Mouse (Mus musculus): ENCODE data around the gene Sh2d6. TPM values are rescaled to one million over a fixed set of nuclear protein-coding genes. Genes with fewer than 3 reads are reported as not detected.
A peak's percentile ranks its signal among the peaks of the same experiment; 100 is the strongest.
"Not testable (repeated sequence)": the region's sequence is repeated elsewhere in the genome, so short reads cannot be mapped to it uniquely, and the experiment has no call there.

Gene Sh2d6
- total RNA-seq, 2 experiments from 2014 or later, result 0.70 to 0.92 TPM

DNA sequence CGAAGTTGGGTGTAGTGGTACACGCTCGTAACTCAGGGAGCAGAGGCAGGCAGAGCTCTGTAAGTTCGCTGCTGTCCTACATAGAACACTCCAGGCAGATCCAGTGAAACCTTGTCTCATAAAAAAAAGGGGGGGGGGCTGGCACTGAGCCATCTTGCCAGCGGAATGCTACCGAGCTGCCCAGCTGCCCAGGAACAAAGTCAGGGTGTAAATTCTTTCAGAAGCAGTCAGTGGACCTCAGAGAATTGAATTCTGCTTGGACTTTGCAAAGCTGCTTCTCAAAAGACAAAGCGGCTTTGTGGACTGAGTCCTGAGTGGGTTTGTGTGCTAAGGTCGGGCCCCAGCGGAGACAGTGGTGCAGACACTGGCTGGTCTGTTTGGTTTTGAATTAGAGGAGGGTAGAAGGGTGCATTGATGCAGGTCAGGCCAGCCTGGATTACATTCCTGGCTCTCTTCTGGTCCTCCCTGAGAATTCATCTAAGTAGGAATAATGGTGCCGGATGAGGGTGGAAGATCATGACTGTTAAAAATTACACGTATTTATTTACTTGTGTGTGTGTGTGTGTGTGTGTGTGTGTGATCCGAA lies 21.9 kb upstream of the Sh2d6 start:
- no peak for DNase-seq (ENCODE audit: low spot score in 2 of 2)
- intact Hi-C loops (cut with DNase I), result no loop called here

DNA sequence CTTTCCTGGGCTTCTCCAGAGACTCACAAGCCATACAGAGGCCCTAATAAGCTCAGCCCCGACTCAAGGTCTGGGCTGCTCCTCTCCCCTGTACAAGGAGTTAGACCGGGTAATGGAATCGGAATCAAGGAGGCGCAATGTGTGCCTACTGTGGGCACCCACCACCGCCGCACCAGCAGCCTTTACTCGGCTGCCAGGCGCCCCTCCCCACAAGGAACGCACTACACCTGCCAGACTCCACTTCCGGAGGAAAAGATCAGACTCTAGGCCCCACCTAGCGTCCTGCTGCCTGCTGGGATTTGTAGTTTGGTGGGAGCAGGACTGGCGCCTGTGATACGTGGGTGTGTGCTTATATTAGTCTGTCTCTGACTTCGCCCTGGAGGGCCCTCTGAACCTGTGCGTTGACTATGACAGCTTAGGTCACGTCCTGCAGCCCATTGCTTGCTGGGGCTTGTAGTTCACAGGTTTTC lies 17.1 kb upstream of the Sh2d6 start:
- intact Hi-C loops (cut with DNase I), result loop anchor here (5.0 kb wide), 1 partner anchor 176 kb away; no protein-coding TSS in a partner anchor
- peak; percentile 87 to 94 for DNase-seq (ENCODE audit: low spot score in 2 of 2)

GRCm38 (mm10) chr6:72537998-72538500 lies 16.5 kb upstream of the Sh2d6 start:
- no peak for DNase-seq (ENCODE audit: low spot score in 2 of 2)
- intact Hi-C loops (cut with DNase I), result loop anchor here (5.0 kb wide), 1 partner anchor 176 kb away; no protein-coding TSS in a partner anchor

DNA sequence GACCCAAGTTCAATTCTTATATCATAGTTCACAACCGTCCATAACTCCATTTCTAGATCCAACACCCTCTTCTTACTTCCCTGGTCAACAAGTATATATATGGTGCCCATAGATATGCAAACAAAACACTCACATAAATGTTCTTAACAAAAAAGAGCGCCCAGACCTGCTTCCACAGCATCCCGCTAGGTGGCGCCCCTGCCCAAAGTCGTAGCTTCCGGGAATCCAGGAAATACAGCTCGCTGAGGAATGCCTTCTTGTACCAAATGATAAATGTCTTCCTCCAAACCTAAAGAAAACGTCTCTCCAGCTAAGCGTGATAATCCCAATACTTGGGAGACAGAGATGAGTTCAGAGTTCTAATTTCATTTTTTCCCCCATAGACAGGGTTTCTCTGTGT lies 13.7 kb upstream of the Sh2d6 start:
- intact Hi-C loops (cut with DNase I), result loop anchor here (2.0 to 5.0 kb wide), 2 partner anchors 32 to 173 kb away; no protein-coding TSS in a partner anchor
- DNase-seq (ENCODE audit: low spot score in 2 of 2), result peak; percentile 81 to 85

DNA sequence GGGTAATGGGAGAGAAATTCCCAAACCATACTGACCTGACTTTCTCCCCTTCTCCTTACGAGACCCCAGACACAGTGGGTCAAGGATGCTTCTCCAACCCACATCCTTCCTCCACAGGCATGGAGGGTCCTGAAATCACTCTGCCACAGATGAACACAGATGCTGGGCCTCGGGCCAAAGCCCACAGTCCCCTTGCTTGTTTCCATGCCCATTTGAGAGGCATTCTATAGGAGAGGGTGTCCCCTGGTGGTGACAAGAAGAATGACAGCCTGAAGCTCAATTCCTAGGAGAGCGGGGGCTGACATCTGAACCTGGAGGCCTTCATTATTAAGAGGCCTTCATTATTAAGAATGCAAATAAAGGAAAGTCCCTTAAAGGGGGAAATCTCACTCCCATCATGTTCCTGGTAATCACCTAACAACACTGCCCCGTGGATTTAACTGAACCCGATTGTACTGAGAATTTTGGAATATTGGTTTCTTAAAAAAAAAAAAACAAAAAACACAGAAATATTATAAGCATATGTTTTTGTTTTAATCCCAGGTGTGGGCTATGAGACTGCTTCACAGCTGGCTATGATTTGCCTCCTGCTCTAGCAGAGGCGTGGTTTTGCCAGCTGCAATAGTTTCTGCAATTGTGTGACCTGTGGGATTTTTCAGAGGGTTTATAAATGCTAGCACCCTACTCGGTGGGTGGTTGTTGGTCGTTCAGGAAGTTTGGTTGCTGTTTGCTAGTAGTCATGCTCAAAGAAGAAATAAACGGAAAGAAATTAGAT lies 12.7 kb upstream of the Sh2d6 start:
- intact Hi-C loops (cut with DNase I), result loop anchor here (1.0 to 2.0 kb wide), 2 partner anchors 33 to 106 kb away; no protein-coding TSS in a partner anchor

DNA sequence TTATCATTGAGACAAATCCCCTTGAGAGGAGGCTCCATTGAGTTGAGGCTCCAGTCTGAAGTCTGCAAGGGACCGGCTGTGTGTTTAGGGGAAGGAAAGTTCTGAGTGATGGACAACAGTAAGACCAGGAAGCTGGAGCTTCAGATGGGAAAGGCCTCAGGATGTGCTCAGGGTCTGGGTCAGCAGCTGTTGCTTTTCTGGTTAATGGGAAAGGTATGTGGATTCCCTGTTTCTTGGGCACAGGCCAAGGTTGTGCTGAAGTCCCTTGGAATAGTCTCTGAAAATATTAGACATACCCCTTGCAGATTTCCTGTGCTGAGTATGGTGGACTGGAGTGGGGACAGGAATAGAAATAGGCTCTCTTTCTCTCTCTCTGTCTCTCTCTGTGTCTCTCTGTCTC lies 12.0 kb upstream of the Sh2d6 start:
- DNase-seq (ENCODE audit: low spot score in 2 of 2); intact Hi-C loops (cut with DNase I): not testable (repeated sequence)

More for the DNA sequence above, 12.7 kb upstream of the Sh2d6 start:
- peak; percentile 73 to 76 for DNase-seq (ENCODE audit: low spot score in 2 of 2)

DNA sequence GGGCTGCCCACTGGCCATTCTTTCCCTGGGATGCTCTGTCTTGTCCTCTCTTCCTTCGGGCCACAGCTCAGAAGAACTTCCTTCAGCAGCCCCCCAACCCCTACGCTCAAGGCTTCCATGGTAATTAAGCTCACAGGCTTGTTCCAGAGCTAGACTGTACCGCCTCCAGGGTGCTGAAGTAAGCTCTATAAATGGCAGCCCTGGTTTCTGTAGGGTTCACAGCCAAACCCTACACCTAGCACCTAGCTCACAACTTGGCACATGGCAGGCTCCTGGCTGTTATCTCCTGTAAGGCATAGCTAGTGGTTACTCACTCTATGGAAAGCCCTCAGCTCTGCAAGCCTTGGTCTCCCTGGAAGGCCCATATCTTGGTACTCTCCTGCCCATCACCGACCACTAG lies 11.1 kb upstream of the Sh2d6 start:
- peak in 1 of 2 experiments; percentile 49 for DNase-seq (ENCODE audit: low spot score in 2 of 2)
- intact Hi-C loops (cut with DNase I), result no loop called here

DNA sequence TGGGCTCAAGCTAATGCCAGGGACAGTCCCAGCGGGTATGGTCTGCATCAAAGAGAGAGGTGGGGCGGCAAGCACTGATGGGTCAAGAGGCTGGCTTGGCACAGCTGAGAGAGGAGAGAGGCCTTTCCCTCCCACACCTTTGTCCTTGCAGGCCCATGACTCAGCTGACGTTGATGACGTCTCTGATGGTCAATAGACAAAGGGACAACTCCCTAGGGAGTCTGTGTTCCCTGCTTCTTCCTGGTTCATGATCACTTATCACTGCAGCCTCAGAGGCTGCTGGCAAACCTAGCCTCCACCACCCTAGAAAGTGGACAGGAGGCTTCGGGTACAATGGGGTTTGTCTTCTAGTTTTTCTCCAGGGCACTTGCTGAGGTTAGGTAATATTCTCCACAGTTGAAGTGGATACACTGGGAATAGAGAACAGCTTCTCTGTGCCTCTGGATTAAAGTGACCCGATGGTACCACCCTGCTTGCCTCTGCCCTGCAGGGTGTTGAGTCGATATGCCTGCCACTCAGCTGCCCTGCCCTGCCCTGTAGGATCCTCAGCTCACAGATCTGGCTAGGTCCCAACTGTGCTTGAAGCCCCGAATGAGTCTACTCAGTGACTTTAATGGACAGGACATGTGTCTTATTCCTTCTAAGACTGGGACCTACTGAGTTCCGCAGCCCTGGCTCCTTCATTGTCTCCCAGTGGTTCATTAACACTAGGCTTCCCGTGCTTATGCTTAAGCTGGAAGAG lies 7.1 kb upstream of the Sh2d6 start:
- no peak for DNase-seq (ENCODE audit: low spot score in 2 of 2)
- intact Hi-C loops (cut with DNase I), result no loop called here

GRCm38 (mm10) chr6:72527070-72527469 lies 5.6 kb upstream of the Sh2d6 start:
- DNase-seq (ENCODE audit: low spot score in 2 of 2), result no peak
- intact Hi-C loops (cut with DNase I), result no loop called here

DNA sequence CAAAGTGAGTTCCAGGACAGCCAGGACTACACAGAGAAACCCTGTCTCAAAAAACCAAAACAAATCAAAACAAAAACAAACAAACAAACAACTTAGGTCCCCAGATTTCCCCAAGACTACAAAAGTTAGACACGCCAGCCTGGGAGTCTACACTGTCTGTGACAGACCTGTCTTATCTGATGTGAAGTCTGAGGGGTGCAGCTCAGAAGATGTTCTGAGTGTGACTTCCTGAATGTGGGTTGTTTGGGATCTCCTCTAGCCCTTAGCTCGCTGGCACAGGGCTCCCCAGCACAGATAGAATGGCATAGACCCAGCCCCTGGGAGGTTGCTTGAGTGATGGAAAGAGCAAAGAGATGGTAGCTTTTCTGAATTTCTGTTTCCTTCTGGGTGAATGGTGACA lies 2.7 kb upstream of the Sh2d6 start:
- no peak for DNase-seq (ENCODE audit: low spot score in 2 of 2)
- intact Hi-C loops (cut with DNase I), result no loop called here

- DNase-seq (ENCODE audit: low spot score in 2 of 2), result no peak
- intact Hi-C loops (cut with DNase I), result no loop called here
These were observed 1.7 kb upstream of the Sh2d6 start for GRCm38 (mm10) chr6:72523222-72523621.

- intact Hi-C loops (cut with DNase I), result no loop called here
- DNase-seq (ENCODE audit: low spot score in 2 of 2), result no peak
These were observed 781 bp upstream of the Sh2d6 start for GRCm38 (mm10) chr6:72522288-72522687.

- intact Hi-C loops (cut with DNase I), result no loop called here
These were observed 603 bp downstream of the Sh2d6 start for GRCm38 (mm10) chr6:72520904-72521303.

DNA sequence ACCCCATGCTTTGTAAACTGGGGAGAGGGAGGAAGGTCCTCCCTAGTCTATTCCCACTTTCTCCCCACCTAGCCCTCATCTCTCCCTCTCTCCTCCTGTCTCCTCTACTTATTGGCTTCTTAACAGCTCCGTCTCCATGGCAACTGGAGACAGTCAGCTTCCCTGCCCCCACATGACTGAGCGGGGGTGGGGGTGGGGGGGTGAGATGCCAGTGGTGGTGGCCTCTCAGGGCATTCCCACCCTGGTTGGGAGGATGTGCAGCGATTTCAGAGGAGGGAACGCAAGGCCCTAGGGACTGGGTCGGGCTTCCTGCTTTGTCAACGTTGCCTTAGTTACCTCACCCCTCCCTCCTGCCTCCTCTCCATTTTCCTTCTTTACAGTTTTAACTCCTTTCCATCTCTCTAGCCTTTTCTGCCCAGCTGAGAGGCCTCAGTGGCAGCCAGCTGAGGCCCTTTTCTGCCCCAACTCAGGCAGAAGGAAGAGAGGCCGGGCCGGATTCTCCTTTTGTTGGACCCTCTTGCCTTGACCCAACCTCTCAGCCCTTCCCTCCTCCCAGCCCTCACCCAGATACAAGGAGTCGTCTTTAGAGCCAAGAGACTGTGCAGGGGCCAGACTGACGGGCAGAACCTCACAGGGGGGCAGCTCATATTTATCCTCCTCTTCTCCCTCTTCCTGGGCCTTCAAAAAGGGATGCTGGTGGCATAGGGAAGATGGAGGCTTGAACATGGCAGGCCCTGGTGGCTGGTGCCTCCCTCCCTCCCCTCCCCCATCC lies 1.4 kb downstream of the Sh2d6 start:
- DNase-seq (ENCODE audit: low spot score in 2 of 2), result peak; percentile 73 to 83
- intact Hi-C loops (cut with DNase I), result no loop called here

More at GRCm38 (mm10) chr6:72520904-72521303, 603 bp downstream of the Sh2d6 start:
- DNase-seq (ENCODE audit: low spot score in 2 of 2), result no peak

- DNase-seq (ENCODE audit: low spot score in 2 of 2), result no peak
These were observed 2.2 kb downstream of the Sh2d6 start for GRCm38 (mm10) chr6:72519303-72519702.

DNA sequence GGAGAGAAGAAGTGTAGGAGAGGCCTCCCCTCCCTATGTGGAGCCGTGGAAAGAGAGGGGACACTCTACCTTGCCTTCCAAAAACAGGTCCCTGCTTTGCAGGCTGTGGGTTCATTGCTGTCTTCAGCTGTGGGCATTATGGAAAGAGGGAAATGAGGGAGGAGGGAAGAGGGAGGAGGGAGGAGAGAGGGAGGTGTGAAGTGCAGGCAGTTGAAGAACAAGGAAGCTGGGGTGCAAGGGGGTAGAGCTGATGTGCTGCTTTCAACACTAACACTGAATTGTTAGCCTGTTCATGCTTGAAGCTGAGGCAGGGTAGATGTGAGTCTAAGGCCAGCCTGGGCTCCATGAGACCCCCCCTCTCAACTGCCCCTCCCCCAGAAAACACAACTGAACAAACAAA lies 2.7 kb downstream of the Sh2d6 start:
- intact Hi-C loops (cut with DNase I), result no loop called here
- no peak for DNase-seq (ENCODE audit: low spot score in 2 of 2)

More at GRCm38 (mm10) chr6:72519303-72519702, 2.2 kb downstream of the Sh2d6 start:
- intact Hi-C loops (cut with DNase I), result no loop called here

DNA sequence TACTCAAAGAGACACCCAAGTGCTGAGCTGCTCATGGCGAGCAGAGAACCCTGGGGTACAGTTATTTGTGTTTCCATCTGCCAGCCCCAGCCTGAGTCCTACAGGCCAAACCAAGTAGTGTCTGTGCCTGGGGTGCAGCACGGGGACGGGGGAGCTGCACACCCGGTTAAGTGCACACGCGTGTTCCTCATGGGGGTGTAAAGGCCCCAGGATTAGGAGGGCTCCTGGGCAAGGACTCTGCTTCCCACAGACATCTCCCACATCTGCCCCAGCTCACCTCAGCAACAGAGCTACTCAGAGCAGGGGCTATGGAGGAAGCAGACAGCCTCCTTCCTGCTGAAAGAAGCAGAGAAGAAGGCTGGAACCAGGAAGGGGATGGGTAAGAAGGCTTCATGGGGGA lies 5.9 kb downstream of the Sh2d6 start:
- no peak for DNase-seq (ENCODE audit: low spot score in 2 of 2)
- intact Hi-C loops (cut with DNase I), result no loop called here

- intact Hi-C loops (cut with DNase I), result loop anchor here (5.0 kb wide), 2 partner anchors 61 to 76 kb away; partner anchors contain the start of gene Mat2a
- DNase-seq (ENCODE audit: low spot score in 2 of 2), result no peak
These were observed 8.5 kb downstream of the Sh2d6 start for GRCm38 (mm10) chr6:72513071-72513440.
